Mouse (Mus musculus) natural killer cell, adult 2 months (primary cell): ENCODE measurements around the gene Dgki.

ENCODE experiments used
- DNase-seq, 2 experiments: peaks; one replicate each; pipeline ENCODE4 v3.0.0; 2022; ENCODE audit warnings: low spot score in 2 of 2

Gene Dgki

GRCm38 (mm10) chr6:37063266-37063665 is 236.7 kb downstream of the Dgki start:
- no peak for DNase-seq

GRCm38 (mm10) chr6:37060114-37060513 is 239.9 kb downstream of the Dgki start:
- no peak for DNase-seq

- no peak for DNase-seq
Observed at GRCm38 (mm10) chr6:37057957-37058356, 242.0 kb downstream of the Dgki start.

GRCm38 (mm10) chr6:37057536-37057935 is 242.4 kb downstream of the Dgki start:
- no peak for DNase-seq

- no peak for DNase-seq
Observed at GRCm38 (mm10) chr6:37055634-37056033, 244.3 kb downstream of the Dgki start.

- DNase-seq: no peak
Observed at GRCm38 (mm10) chr6:37055128-37055527, 244.9 kb downstream of the Dgki start.

GRCm38 (mm10) chr6:37054435-37055020 is 245.5 kb downstream of the Dgki start:
- peak; percentile 1 to 5 for DNase-seq

- no peak for DNase-seq
Observed at GRCm38 (mm10) chr6:37053411-37053810, 246.6 kb downstream of the Dgki start.

GRCm38 (mm10) chr6:37051652-37052051 is 248.3 kb downstream of the Dgki start:
- no peak for DNase-seq

- no peak for DNase-seq
Observed at GRCm38 (mm10) chr6:37051150-37051549, 248.8 kb downstream of the Dgki start.

- no peak for DNase-seq
Observed at GRCm38 (mm10) chr6:37047611-37048129, 252.3 kb downstream of the Dgki start.

- no peak for DNase-seq
Observed at GRCm38 (mm10) chr6:37046152-37046788, 253.7 kb downstream of the Dgki start.

GRCm38 (mm10) chr6:37044796-37045195 is 255.2 kb downstream of the Dgki start:
- no peak for DNase-seq

GRCm38 (mm10) chr6:37038444-37038843 is 261.5 kb downstream of the Dgki start:
- DNase-seq: no peak

GRCm38 (mm10) chr6:37037115-37037908 is 262.7 kb downstream of the Dgki start:
- DNase-seq: no peak

GRCm38 (mm10) chr6:37035681-37036080 is 264.3 kb downstream of the Dgki start:
- no peak for DNase-seq

GRCm38 (mm10) chr6:37030986-37031385 is 269.0 kb downstream of the Dgki start:
- DNase-seq: no peak

GRCm38 (mm10) chr6:37030402-37030801 is 269.6 kb downstream of the Dgki start:
- no peak for DNase-seq

GRCm38 (mm10) chr6:37028841-37029240 is 271.1 kb downstream of the Dgki start:
- no peak for DNase-seq

GRCm38 (mm10) chr6:37028300-37028699 is 271.7 kb downstream of the Dgki start:
- no peak for DNase-seq

GRCm38 (mm10) chr6:37026343-37027243 is 273.4 kb downstream of the Dgki start:
- DNase-seq: no peak

GRCm38 (mm10) chr6:37016046-37016445 is 283.9 kb downstream of the Dgki start:
- DNase-seq: no peak
